Mouse (Mus musculus): ENCODE measurements at regions not wholly inside any gene's neighbourhood (a gene's known extent, or its start where the extent isn't known, plus 50 kb on each side); places are given as distances from the start of the nearest gene placed in this dataset.

DNA sequence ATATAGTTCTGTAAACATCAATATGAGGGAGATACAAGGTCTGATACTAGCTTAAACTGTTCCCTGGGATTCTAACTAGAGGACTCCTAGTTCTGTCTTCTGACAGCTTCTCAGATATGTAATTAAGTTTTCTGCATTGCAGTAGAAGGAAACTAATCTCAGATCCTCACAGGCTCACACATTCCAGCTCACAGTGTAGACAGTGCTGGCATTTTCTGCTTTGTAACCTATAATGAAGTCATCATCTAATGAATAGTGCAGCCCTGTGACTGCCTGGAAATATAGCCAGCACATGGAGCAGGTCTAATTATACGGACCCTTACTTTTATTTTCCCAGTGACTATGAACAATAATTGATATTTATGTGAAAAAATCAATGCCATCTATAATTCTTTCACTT, 331.2 kb upstream of the Celf2 start:
- Histone ChIP-seq H3K27me3 (replicated peaks; ENCODE audit: control insufficient read depth, insufficient read depth, low read length) (no peaks in the 10 kb centered on the region), H3K4me3 (ENCODE audit: low read length) (no peak overlapping the region), H3K36me3 (ENCODE audit: control insufficient read depth, insufficient read depth, low read length) (no peaks in the 10 kb centered on the region), H3K27ac (ENCODE audit: low read depth, low read length) (no peak overlapping the region), H3K9ac (ENCODE audit: low read depth, low read length) (no peak overlapping the region), H3K9me3 (ENCODE audit: control insufficient read depth, low read length) (no peaks in the 10 kb centered on the region), H3K4me1 (ENCODE audit: control insufficient read depth, insufficient read depth, low read depth, low read length) (no peaks in the 10 kb centered on the region), H3K4me2 (ENCODE audit: low read length) (no peak overlapping the region)
- 66% methylated on average over 1 of the region's 1 CpGs for WGBS
- no peak for ATAC-seq

DNA sequence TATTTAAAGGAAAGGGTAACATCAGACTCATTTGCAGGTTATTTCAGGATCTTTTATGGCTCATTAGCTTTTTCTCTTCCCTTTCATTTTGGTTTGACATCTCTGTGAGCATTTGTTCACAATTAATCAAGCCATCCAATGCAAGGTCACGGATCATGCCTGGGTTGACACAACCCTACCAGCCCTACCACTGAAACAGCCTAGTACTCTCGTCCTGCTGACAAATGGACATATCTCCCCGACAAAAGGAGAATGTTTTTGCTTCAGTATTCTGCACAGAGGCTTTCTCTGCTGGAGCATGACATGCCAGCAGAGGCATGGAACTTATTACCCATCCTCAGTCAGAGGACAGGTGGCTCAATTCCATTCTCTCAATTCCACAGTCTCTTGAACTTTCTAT, 328.5 kb upstream of the Celf2 start:
- Histone ChIP-seq H3K27ac (ENCODE audit: low read depth, low read length) (no peak overlapping the region), H3K4me2 (ENCODE audit: low read length) (no peak overlapping the region), H3K9ac (ENCODE audit: low read depth, low read length) (no peak overlapping the region), H3K36me3 (ENCODE audit: control insufficient read depth, insufficient read depth, low read length) (no peaks in the 10 kb centered on the region), H3K4me1 (ENCODE audit: control insufficient read depth, insufficient read depth, low read depth, low read length) (no peaks in the 10 kb centered on the region), H3K4me3 (ENCODE audit: low read length) (no peak overlapping the region), H3K27me3 (replicated peaks; ENCODE audit: control insufficient read depth, insufficient read depth, low read length) (no peaks in the 10 kb centered on the region), H3K9me3 (ENCODE audit: control insufficient read depth, low read length) (no peaks in the 10 kb centered on the region)
- ATAC-seq, result no peak
- WGBS, result 43% methylated on average over 3 of the region's 3 CpGs

DNA sequence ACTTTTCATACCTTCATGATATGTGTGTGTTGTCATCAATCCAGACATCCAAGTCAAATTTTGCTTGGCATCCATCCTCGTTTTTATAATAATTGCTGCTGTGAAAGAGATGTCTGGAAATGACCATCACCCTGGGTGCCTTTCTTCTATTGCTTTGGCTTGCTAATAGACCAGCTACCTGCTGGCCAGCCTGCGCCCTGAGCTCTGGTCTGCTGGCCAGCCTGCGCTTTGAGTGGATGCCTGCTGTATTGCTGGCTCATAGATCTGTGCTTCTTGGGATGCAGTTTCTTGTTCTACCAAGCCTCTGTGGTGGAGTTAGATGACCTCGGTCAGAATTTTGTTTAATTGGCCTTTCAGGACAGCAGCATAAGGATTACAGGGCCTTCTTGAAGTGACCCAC, 321.9 kb upstream of the Celf2 start:
- Histone ChIP-seq H3K9ac (ENCODE audit: low read depth, low read length) (no peak overlapping the region), H3K4me2 (ENCODE audit: low read length) (no peak overlapping the region), H3K4me3 (ENCODE audit: low read length) (no peak overlapping the region), H3K27ac (ENCODE audit: low read depth, low read length) (no peak overlapping the region), H3K4me1 (ENCODE audit: control insufficient read depth, insufficient read depth, low read depth, low read length) (no peaks in the 10 kb centered on the region), H3K36me3 (ENCODE audit: control insufficient read depth, insufficient read depth, low read length) (no peaks in the 10 kb centered on the region), H3K9me3 (ENCODE audit: control insufficient read depth, low read length) (no peaks in the 10 kb centered on the region), H3K27me3 (replicated peaks; ENCODE audit: control insufficient read depth, insufficient read depth, low read length) (no peaks in the 10 kb centered on the region)
- no peak for ATAC-seq
- WGBS, result 69% methylated on average over 4 of the region's 4 CpGs

DNA sequence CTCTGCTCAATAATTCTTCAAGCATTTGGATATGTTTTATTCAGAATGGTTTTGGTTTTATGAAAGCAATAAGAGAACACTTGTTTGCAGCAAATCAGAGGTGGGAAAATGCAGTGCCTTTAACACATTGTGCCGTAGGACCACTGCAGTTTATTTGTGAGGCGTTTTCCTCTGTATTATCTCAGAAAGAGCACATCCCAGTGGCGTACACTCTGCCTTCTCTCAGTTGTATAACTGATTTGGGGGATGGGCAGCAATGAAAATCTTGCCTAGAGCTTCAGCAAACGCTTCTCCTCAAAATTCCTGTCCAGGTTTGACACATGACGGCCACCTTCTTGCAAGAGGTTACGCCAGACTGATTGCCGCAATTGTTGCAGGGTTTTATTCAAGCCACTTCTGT, 316.9 kb upstream of the Celf2 start:
- no peak for ATAC-seq
- WGBS, result 57% methylated on average over 7 of the region's 7 CpGs

DNA sequence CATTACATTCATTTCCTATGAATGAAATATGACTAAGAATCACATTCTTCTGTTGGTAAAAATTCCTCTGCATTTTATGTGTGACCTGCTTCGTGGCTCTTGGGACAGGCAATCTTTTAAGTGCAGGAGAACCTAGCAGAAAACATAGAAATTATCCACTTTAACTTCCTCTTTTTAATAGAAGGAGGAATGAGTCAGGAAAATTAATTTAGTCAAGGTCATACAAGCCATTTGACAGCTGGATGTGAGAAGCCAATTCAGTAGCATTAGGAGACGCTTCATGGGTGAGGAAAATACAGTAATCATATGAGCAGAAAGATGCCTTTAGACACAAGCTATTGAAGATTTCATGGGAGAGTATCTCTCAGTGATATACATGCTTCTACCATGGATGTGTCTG, 287.1 kb upstream of the Celf2 start:
- Histone ChIP-seq H3K9me3 (ENCODE audit: control insufficient read depth, low read length) (no peaks in the 10 kb centered on the region), H3K27ac (ENCODE audit: low read depth, low read length) (no peak overlapping the region), H3K4me1 (ENCODE audit: control insufficient read depth, insufficient read depth, low read depth, low read length) (no peaks in the 10 kb centered on the region), H3K27me3 (replicated peaks; ENCODE audit: control insufficient read depth, insufficient read depth, low read length) (no peaks in the 10 kb centered on the region), H3K9ac (ENCODE audit: low read depth, low read length) (no peak overlapping the region), H3K4me2 (ENCODE audit: low read length) (no peak overlapping the region), H3K36me3 (ENCODE audit: control insufficient read depth, insufficient read depth, low read length) (no peaks in the 10 kb centered on the region), H3K4me3 (ENCODE audit: low read length) (no peak overlapping the region)
- 70% methylated on average over 2 of the region's 2 CpGs for WGBS
- ATAC-seq, result no peak

More for the DNA sequence above, 316.9 kb upstream of the Celf2 start:
- H3K36me3 ChIP-seq (ENCODE audit: control insufficient read depth, insufficient read depth, low read length), result no peaks in the 10 kb centered on the region
- H3K9me3 ChIP-seq (ENCODE audit: control insufficient read depth, low read length), result no peaks in the 10 kb centered on the region
- no peaks in the 10 kb centered on the region for H3K27me3 ChIP-seq (replicated peaks; ENCODE audit: control insufficient read depth, insufficient read depth, low read length)
- no peaks in the 10 kb centered on the region for H3K4me1 ChIP-seq (ENCODE audit: control insufficient read depth, insufficient read depth, low read depth, low read length)
- H3K4me3 ChIP-seq (ENCODE audit: low read length), result no peak overlapping the region
- no peak overlapping the region for H3K9ac ChIP-seq (ENCODE audit: low read depth, low read length)
- H3K27ac ChIP-seq (ENCODE audit: low read depth, low read length), result no peak overlapping the region
- H3K4me2 ChIP-seq (ENCODE audit: low read length), result no peak overlapping the region

DNA sequence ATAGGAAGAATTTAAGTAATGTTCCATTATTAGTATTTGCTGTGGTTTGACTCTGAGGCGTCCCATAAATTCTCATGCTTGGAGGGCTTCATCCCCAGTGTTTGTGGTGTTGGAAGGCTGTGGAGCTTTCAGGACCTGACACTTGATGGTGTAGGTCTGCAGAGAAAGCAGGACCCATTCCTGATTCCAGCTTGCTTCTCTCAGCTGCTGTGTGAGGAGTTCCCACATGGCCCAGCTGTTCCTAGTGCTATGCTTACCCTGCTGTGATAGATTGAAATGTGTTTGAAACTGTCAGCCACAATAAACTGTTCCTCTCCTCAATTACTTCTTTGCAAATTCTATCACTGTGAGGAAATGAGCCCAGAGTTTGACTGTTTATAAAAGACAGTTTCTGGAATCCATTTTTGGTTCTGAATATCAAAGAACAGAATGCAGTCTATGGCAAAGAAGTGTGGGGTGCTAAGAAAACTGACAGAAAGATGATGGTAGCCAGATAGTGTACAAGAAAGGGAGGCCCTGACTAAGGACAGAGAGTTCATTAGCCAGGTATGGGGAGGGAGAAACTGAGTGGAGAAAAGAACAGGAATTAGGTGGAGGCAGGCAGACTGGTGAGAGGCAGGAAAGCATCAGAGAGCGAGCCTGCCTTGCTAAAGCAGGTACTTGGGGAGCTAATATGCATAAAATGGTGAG, 283.2 kb upstream of the Celf2 start:
- WGBS, result 75% methylated on average over 2 of the region's 2 CpGs

DNA sequence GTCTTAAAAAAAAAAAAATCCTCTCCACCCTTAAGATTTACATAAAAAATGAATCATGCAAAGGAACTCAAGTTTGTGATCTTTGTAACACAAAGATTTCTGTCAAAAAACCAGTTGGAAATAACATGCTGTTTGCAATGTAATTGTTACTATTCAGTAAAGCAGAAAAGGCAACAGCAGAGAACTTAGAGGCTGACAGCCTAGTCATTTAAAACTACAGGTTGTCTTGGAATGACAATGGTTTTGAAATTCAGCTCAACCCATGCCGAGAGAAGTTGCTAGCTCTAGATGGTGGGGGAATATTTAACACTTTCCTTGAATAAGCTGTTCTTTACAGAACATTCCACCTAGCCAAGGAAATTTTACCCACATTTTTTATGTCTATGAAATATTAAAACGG, 269.2 kb upstream of the Celf2 start:
- no peaks in the 10 kb centered on the region for H3K4me1 ChIP-seq (ENCODE audit: control insufficient read depth, insufficient read depth, low read depth, low read length)
- H3K9ac ChIP-seq (ENCODE audit: low read depth, low read length), result no peak overlapping the region
- 37% methylated on average over 2 of the region's 2 CpGs for WGBS
- H3K27me3 ChIP-seq (replicated peaks; ENCODE audit: control insufficient read depth, insufficient read depth, low read length), result no peaks in the 10 kb centered on the region
- H3K27ac ChIP-seq (ENCODE audit: low read depth, low read length), result no peak overlapping the region
- no peaks in the 10 kb centered on the region for H3K9me3 ChIP-seq (ENCODE audit: control insufficient read depth, low read length)
- H3K4me2 ChIP-seq (ENCODE audit: low read length), result no peak overlapping the region
- no peak overlapping the region for H3K4me3 ChIP-seq (ENCODE audit: low read length)
- no peak for ATAC-seq
- H3K36me3 ChIP-seq (ENCODE audit: control insufficient read depth, insufficient read depth, low read length), result no peaks in the 10 kb centered on the region

More for the DNA sequence above, 283.2 kb upstream of the Celf2 start:
- ATAC-seq, result no peak
- Histone ChIP-seq H3K4me3 (ENCODE audit: low read length) (no peak overlapping the region), H3K27me3 (replicated peaks; ENCODE audit: control insufficient read depth, insufficient read depth, low read length) (no peaks in the 10 kb centered on the region), H3K4me1 (ENCODE audit: control insufficient read depth, insufficient read depth, low read depth, low read length) (no peaks in the 10 kb centered on the region), H3K27ac (ENCODE audit: low read depth, low read length) (no peak overlapping the region), H3K9ac (ENCODE audit: low read depth, low read length) (no peak overlapping the region), H3K36me3 (ENCODE audit: control insufficient read depth, insufficient read depth, low read length) (no peaks in the 10 kb centered on the region), H3K9me3 (ENCODE audit: control insufficient read depth, low read length) (no peaks in the 10 kb centered on the region), H3K4me2 (ENCODE audit: low read length) (no peak overlapping the region)

DNA sequence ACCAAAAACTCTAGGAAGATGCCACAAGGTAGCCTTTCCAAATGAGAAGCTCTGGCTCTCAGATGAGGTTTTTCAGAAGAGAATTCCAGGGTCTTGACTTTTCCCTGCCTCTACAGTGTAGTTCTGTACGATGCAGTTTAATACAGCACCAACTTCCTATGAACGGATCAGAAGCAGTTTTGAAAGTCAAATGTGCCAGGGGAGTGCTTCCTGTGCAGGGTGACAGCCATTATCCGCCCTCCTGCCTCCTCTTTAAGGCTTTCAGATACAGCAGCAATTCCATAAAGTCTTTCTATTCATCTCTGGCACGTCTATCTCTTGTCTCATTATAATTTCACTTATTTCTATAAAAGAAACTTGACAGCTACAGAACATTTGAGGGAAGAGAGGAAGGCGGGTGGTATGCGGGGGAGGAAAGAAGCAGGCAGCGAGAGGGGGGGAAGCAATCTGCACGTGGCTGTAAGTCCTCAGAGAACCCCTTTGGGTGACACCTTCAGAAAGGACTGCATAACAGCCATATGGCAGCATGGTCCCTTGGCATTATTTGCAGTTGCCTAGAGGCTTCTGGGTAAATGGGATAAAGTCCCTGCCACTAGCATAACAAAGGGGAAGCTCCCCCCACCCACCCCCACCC, 224.9 kb upstream of the Celf2 start:
- 40% methylated on average over 8 of the region's 8 CpGs for WGBS
- ATAC-seq, result no peak

DNA sequence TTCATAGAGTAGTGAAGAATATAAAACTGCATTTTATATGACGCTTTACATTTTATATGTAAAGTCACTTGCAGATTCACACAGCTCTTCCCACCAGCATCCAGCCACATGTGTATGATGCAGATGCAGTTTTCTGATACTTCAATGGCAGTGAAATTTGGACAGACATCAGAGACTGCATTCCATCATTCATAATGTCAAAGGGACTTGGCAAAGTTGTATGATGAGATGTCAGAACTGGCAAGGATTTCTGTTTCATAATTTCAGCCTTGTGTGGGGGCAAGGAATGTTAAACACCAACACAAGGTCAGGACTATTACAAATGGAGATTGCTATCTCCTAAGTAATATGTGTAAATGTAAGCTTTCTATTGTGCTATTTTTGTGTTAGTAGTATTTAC, 221.6 kb upstream of the Celf2 start:
- Histone ChIP-seq H3K4me3 (ENCODE audit: low read length) (no peak overlapping the region), H3K9me3 (ENCODE audit: control insufficient read depth, low read length) (no peaks in the 10 kb centered on the region), H3K9ac (ENCODE audit: low read depth, low read length) (no peak overlapping the region), H3K27ac (ENCODE audit: low read depth, low read length) (no peak overlapping the region), H3K4me1 (ENCODE audit: control insufficient read depth, insufficient read depth, low read depth, low read length) (no peaks in the 10 kb centered on the region), H3K36me3 (ENCODE audit: control insufficient read depth, insufficient read depth, low read length) (no peaks in the 10 kb centered on the region), H3K27me3 (replicated peaks; ENCODE audit: control insufficient read depth, insufficient read depth, low read length) (no peaks in the 10 kb centered on the region), H3K4me2 (ENCODE audit: low read length) (no peak overlapping the region)
- ATAC-seq, result no peak
- WGBS, result 93% methylated on average over 1 of the region's 1 CpGs

More for the DNA sequence above, 224.9 kb upstream of the Celf2 start:
- no peak overlapping the region for H3K4me3 ChIP-seq (ENCODE audit: low read length)
- no peaks in the 10 kb centered on the region for H3K36me3 ChIP-seq (ENCODE audit: control insufficient read depth, insufficient read depth, low read length)
- H3K27ac ChIP-seq (ENCODE audit: low read depth, low read length), result no peak overlapping the region
- no peaks in the 10 kb centered on the region for H3K9me3 ChIP-seq (ENCODE audit: control insufficient read depth, low read length)
- no peaks in the 10 kb centered on the region for H3K27me3 ChIP-seq (replicated peaks; ENCODE audit: control insufficient read depth, insufficient read depth, low read length)
- H3K9ac ChIP-seq (ENCODE audit: low read depth, low read length), result no peak overlapping the region
- no peak overlapping the region; the same call in 1 of the 2 replicates for H3K4me2 ChIP-seq (ENCODE audit: low read length)
- no peaks in the 10 kb centered on the region for H3K4me1 ChIP-seq (ENCODE audit: control insufficient read depth, insufficient read depth, low read depth, low read length)
